Mouse (Mus musculus): Measurements from ENCODE around the gene Rangap1.
"Not testable (repeated sequence)": the region's sequence is repeated elsewhere in the genome, so short reads cannot be mapped to it uniquely, and the experiment has no call there.

The Rangap1 gene

DNA sequence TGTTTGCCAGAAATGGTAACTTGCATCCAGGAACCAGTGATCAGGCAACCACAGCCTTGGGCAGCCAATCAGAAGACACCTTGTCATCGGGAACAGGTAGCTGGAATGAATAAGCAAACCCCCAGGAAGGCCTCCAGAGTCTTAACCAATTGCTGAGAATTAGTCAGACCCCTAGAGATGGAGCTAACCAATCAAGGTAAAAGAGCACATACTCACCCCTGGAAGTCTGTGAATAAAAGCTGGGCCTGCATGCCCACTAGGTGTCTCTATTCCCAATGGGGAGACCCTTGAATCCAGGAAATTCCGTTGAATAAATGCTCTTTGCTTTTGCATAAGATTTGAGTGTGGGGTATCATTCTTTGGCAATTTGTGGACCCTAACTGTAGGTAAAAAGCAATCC lies 5.4 kb downstream of the Rangap1 start:
- DNase-seq (ENCODE audit: low spot score): peak; percentile 16

DNA sequence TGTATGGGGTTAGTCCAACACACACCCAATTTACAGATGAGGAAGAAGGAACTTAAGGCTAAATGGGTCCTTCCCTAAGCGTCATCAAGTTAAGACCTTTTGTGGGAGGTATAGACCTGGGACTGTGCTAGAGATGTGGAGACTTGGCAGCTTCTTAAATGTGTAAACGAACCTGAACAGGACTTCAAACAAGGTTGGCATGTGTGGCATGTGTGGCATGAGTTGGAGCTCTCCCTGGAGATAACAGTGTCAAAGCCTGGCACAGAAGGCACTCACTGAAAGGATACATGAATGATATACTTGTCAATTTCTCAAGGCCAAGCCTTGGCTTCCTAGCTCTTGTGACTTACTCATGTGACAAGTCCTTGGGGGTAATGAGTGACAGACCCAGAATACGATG lies 6.0 kb downstream of the Rangap1 start:
- no peak for DNase-seq (ENCODE audit: low spot score)

DNA sequence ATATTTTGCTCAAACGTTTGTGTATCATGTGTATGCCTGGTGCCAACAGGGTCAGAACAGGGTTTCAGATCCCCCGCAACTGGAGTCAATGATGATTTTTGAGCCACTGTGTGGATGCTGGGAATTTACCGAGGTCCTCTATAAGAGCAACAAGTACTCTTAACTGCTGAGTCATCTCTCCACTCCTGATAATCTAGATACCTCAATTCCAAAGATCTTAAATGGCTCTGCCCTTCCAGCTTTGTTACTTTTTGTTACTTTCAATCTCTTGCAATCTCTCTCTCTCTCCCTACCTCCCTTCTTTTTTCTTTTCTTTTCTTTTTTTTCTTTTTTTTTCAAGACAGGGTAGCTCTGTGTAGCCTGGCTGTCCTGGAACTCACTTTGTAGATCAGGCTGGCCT lies 10.3 kb downstream of the Rangap1 start:
- DNase-seq (ENCODE audit: low spot score): no peak

DNA sequence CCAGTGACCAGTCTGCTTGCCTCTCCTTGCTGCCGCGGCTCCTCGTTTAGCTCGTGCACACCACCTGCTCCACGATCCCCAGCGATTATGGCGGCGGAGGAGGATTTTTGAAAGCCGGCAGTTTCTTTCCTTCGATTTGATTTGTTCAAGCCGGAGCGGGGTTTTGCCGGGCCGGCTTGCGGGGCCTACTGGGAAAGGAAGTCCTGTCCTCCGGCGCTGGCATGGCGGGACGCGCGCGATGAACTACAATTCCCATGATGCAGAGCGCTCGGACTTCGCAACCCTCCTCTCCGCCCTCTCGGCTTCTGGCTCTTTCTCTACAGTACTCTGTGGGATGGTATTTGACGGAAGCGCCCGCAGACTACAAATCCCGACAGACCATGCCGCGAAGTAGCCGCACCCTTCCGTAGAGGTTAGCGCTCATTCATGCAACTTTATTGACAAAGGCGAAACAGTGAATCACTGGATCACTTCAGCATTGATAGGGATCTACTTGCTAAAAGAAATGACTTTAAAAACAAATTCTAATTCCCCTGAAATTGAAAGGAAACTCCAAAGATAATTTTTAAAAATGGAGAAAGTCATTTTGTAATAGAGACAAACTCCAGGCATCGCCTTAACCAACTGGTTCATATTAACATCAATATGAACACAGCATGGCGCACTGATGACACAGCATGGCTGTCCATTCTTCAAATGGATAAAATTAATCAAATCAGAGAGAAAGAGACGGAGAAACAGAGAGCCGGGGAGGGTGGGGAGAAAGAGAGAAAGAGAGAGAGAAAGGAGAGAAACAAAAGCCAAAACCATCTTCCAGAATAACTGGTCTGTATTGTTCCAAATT lies 15.3 kb downstream of the Rangap1 start:
- peak; percentile 99 for DNase-seq (ENCODE audit: low spot score)

DNA sequence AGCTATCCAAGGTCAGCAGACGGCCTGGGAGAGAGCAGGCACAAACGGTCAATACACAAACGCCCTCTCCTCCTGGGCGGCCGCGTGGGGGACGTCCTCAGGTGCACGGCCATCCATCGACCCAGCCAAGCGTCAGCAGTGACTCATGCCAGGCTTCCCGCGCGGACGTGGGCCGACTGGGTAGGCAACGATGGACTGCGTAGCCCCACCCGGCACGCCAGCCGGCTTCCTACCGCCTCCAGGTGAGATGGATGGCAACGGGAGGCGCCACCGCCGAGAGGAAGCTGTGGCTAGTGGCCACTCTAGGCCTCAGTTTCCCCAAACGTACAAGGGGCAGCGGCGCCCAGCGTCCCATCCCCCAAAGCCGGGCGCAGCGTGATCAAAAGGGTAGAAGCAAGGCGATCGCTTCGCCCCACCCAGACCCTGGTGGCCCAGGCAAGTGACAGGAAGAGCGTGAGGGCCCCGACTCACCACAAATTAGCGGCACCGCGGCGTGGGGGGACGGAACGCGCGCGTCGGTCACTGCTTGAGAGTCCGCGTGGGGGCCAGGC lies 16.0 kb downstream of the Rangap1 start:
- DNase-seq (ENCODE audit: low spot score): peak; percentile 27

DNA sequence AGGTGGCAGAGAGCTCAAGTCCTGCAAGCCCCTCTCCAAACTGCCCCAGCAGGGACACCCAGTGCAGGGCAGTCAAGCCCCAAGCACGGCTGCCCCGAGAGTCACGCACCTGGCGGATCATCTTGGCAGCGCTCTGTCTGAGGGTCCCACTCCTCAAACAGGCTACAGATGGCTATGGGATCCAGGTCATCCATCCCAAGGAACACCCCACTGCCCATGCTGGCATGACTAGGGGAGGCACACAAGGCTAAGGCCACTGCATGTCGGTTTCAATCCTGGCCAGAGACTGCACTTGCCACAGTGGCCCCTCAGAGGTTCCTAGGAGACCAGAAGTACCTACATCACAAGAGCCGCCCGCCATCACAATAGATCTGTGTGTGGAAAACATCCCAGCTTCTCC lies 19.4 kb downstream of the Rangap1 start:
- no peak for DNase-seq (ENCODE audit: low spot score)

DNA sequence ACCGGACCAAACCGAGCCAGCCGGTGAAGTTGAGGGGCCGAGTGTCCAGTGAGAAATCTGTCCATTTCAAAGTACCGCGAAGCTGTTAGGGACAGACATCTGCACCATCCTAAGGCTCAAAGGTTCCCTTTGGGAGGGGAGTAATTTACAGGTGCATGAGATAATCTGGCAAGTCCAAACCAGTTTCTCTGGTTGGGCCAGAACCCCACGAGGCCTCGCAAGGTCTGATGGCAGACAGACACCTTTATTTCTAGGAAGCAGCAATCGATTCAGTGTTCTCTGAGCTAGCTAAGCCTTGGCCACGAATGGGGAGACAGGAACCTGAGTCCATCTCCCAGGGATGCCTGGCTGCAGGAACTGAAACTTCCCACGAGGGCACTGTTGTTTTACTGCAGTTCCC lies 21.7 kb downstream of the Rangap1 start:
- DNase-seq (ENCODE audit: low spot score): no peak

DNA sequence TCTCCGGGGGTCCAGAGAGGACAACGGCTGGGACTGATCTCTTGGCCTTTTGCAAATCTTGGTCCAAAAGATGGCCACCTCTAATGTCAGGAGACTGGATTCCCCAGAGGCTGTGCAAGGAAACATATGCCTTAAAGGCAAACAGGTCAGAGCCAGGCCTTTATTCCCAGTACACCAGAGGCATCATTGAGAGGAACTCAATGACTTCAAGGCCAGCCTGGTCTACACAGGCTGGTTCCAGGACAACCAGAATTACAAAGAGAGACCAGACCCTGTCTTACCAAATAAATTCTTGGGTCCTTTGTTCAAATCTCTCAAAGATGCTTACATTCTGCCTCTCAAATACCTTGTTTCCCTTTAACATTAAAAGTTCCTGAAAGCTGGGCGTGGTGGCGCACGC lies 23.0 kb downstream of the Rangap1 start:
- DNase-seq (ENCODE audit: low spot score): no peak

DNA sequence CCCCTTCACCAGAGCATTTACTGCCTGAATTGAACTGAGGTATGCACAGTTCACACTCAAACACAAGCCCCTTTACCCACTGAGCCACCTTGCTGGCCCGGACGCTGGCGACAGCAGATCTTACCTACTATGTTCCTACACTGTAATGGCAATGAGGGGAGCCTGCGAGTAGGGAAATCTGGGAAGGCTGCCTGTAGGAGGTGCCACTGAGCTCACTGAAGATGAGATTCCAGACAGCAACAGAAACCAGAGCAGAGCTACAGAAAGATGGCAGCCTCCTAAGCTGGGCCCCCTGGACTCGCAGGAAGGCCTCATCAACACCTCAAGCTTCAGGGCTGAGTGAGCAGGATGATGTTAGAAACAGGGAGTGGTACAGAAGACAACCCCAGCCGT lies 26.2 kb downstream of the Rangap1 start:
- no peak for DNase-seq (ENCODE audit: low spot score)

DNA sequence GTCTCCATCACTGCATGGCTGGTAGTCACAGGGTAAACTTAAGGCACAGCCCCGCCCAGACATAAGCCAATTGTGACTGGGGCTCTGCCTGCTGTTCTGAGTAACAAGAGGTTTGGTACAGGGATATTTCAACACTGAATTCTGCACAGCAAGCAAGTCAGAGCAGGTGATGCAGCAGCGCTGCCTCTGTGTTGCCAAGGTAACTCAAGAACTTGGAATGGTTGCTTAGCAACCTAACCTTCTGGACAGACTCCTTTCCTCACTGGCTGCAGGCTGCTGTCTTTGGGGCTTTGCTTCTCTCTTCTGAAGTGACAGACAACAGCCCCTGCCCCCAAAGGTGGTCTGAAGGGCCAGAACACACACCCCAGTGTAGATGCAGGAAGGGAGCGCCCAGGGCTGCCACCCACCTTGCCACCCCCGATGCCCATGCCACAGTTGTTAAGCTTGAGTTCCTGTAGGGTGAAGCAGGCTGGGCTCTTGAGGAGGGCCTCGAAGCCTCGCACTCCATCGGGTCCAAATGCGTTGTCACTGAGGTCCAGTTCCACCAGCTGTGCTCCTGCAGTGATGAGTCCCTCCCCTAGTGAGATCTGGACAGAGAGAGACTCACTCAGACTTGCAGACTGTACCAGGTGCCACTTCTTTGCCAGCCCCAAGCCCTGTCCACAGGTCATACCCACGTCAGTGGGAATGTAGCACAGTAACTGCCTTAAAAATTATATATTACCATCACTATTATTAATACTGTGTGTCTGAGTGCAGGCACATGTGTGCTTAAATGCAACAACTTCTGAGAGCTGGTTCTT lies 26.8 kb downstream of the Rangap1 start:
- DNase-seq (ENCODE audit: low spot score): peak; percentile 49

DNA sequence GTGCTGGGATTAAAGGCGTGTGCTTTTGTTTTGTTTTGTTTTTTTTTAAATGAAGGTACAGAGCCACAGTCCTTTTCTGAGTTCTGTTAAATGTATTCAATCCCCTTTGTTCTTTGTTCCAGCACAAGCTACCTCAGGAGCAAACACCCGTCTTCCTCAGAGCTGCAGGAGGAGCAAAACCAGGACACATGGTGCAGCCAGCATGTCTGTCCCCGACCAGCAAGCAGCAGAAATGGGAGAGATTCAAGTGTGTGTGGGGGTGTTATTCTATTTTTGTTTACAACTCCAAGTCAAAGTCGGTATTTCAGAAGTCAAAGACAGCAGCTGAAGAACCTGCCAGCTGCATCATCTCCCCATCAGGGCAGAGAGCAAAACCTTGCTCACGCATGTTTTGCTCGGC lies 31.6 kb downstream of the Rangap1 start:
- DNase-seq (ENCODE audit: low spot score): no peak

DNA sequence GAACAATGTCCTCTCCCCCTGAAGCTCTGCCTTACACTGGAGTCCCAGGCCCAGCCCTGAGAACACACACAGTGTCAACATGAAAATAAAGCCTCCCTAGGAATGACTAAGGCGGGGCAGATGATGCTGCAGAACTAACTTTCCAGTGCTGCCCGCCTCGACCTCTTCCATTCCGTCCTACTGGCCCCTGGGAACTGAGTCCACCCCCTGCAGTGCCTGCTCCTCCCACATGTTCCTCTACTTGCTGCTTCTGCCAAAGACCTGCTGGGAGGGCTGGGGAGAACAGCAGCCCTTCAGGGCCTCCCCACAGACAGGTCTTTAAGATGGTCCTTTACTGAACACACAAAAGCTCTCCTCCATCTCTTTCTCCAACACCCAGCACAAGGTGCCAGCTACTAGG lies 34.5 kb downstream of the Rangap1 start:
- DNase-seq (ENCODE audit: low spot score): no peak

DNA sequence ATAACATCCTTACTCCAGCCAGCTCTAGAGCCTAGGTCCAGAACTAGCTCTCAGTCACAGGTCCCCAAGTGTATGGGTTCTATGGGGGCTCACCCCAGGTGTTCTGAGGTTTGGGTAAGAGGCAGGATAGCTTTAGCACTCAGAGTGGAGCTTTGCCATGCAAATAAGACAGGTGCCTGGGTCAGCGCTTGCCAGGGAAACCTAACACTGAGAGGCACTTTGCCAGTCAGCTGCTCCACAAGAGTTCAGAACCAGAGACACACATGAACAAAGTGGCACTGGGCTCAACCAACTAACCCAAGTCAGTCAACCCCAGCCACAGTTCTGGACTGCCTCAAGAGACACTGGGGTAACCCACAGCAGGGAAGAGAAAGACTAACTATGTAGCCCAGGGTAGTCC lies 35.6 kb downstream of the Rangap1 start:
- no peak for DNase-seq (ENCODE audit: low spot score)

DNA sequence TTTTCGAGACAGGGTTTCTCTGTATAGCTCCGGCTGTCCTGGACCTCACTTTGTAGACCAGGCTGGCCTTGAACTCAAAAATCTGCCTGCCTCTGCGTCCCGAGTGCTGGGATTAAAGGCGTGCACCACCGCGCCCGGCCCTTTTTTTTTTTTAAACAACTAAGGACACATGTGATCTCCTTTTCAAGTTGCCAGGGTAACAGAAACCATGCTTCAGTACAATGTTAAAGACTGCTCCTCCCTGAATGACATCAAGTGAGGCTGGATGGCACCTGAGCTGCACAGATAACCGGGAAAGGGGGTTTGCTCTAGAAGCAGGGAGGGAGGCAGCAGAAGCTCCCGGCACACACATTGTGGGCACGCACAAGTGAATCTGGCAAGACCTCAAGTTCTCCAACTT lies 36.3 kb downstream of the Rangap1 start:
- no peak for DNase-seq (ENCODE audit: low spot score)

DNA sequence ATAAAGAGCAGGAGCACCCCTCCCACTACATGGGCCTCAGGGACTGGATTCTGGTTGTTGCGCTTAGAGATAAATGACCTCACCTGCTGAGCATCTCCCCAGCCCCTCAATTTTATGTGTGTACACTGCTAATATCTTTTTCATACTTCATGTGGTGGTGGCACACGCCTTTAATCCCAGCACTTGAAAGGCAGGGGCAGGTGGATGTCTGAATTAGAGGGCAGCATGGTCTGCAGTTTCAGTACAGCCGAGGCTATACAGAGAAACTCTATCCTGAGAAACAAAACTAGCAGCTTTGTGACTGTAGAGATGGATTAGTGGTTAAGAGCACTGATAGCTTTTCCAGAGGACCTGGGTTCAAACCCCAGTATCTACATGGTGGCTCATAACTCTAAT lies 42.2 kb downstream of the Rangap1 start:
- DNase-seq (ENCODE audit: low spot score): no peak

DNA sequence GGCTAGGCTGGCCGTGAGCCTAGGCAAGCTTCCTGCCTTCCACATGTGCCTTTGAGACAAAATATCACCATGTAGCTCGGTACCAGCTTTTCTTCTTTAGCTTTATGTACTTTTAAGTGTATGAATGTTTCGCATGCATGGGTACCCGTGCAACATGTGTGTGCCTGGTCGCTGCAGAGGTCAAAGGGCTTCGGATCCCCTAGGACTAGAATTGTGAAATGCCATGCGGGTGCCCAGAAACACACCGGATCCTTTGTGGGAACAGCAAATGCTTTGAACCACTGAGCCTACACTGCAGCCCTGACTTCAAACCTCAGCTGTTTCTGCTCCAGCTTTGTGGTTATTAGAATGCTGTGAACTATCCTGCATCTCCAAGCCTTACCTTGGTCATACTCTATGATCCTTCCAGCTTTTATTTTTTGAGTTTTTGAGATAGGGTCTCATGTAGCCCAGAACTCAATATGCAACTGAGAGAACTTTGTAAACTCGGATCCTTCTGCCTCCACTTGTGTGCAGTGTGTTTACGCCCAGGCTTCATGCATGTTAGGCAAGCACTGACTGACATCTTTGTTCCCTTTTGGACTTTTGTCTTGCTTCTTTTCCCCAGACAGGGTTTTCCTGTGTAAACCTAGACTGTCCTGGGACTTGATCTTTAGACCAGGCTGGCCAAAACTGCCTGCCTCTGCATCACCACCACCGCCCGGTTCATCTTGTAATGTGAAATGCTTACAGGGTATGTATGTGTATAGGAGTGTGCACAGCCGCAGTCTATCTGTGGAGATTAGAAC lies 42.8 kb downstream of the Rangap1 start:
- no peak for DNase-seq (ENCODE audit: low spot score)

DNA sequence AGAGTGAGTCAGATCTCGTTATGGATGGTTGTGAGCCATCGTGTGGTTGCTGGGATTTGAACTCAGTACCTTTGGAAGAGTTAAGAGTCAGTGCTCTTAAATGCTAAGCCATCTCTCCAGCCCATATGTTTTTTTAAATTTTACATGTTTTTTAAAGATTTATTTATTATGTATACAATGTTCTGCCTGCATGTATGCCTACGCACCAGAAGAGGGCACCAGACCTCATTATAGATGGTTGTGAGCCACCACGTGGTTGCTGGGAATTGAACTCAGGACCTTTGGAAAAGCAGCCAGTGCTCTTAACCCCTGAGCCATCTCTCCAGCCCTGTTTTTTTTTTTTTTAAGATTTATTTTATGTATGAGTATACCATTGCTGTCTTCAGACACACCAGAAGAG lies 44.0 kb downstream of the Rangap1 start:
- not testable (repeated sequence) for DNase-seq (ENCODE audit: low spot score)

DNA sequence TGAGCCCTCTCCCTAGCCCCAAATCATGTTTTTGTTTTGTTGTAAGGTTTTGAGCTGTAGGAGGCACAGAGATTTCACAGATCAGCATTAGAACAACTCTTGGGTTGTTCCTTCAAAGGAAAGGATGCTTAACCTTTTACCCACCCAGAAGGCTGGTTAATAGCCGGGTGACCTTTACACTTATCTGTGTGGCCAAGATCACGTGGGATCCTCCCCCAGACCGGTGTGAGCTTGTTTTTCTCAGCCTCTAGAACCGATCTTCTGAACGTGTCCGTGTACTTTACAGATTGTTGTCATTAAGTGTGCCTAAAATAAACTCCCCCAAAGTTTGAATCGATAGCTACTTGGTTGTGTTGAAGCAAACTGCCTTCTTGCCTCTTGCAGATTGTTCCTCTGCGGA lies 44.7 kb downstream of the Rangap1 start:
- DNase-seq (ENCODE audit: low spot score): no peak

DNA sequence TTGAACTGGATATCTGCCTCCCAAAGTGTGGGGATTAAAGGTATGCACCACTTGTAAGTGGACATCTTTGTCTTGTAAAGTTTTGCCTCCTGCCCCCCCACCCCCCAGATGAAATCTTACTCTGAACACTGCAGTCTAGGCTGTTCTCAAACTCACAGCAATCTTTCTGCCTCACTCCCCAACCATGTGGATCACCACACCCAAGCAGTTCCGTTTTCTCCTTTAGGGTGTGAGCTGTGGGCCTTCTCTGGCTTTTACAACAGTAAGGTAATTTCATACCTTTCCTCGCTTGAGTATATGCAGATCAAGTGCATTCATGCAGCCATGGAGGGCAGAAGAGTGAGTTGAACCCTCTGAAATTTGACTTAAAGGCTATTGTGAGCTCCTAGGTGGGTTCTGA lies 45.2 kb downstream of the Rangap1 start:
- no peak for DNase-seq (ENCODE audit: low spot score)

DNA sequence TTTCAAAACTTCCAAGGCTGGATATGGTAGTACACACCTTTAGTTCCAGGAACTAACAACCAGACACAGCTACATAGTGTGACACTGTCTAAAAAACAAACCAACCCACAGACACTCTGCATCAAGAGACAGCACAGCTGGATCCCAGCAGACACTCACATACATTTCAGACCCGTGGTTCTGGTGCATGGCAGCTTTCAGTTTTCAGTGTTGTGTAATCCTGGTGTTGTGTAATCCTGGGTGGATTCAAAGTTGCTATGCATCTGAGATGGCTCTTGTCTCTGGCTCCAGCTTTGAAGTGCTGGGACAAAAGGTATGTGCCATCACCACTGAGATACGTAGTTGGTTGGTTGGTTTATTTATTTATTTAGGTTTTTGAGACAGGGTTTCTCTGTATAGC lies 46.8 kb downstream of the Rangap1 start:
- DNase-seq (ENCODE audit: low spot score): no peak

DNA sequence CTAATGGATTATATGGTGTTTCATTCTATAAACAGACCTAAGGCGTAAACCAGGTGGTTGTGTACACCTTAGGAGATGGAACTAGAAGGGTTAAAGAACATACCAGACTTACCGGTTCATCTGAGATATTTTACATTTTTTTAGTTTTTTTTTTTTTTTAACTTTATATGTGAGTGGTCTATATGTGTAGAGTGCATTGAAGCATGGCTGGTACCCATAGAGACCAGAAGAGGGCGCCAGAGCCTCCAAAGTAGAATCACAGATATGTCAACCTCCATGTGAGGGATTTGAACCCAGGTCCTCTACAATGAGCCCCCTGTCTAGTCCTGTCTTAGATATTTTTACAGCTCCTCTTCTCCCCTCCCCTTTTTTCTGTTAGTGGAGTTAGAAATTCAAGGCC lies 47.5 kb downstream of the Rangap1 start:
- peak; percentile 43 for DNase-seq (ENCODE audit: low spot score)

DNA sequence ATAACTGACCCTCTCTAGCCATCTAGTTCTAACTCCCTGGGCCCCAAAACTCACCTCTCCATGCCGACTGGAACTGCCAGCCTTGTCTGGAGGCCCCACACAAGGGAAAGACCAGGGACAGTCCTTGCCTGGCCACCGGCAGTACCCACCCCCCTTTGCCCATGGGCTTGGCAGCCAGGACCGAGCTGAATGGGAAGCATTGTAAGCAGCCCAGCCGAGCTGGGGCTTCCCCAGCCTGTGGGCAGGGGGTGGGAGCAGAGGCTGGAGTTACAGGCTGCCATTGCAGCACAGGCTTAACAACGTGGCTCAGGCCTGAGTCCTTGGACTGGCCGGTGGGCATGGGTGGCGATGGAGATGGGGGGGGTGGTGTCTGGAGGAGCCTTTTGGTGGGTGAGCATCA lies 48.2 kb downstream of the Rangap1 start, which contains the start of gene Chadl:
Chadl (minus strand) TSS at position 113 of the 400 bp plus-strand sequence.
- DNase-seq (ENCODE audit: low spot score): no peak

All from embryo, embryonic 10 days (tissue).